Mouse (Mus musculus): ENCODE results near the gene Eps8. TPM values are rescaled to one million over a fixed set of nuclear protein-coding genes. Genes with fewer than 3 reads are reported as not detected.
A peak's percentile ranks its signal among the peaks of the same experiment; 100 is the strongest.

Eps8 gene
- total RNA-seq, 4 experiments from 2014 or later, result 39.1 to 47.8 (median 45.7) TPM

- no peak for DNase-seq (ENCODE audit: low spot score in 2 of 2)
Measured at GRCm38 (mm10) chr6:137520343-137520704, 134.4 kb downstream of the Eps8 start.

GRCm38 (mm10) chr6:137519529-137520342 lies 134.9 kb downstream of the Eps8 start:
- DNase-seq (ENCODE audit: low spot score in 2 of 2), result peak; percentile 24 to 29

GRCm38 (mm10) chr6:137514872-137515271 lies 139.8 kb downstream of the Eps8 start:
- DNase-seq (ENCODE audit: low spot score in 2 of 2), result no peak

- DNase-seq (ENCODE audit: low spot score in 2 of 2), result no peak
Measured at GRCm38 (mm10) chr6:137512753-137513152, 141.9 kb downstream of the Eps8 start.

- no peak for DNase-seq (ENCODE audit: low spot score in 2 of 2)
Measured at GRCm38 (mm10) chr6:137509341-137510045, 145.2 kb downstream of the Eps8 start.

GRCm38 (mm10) chr6:137508936-137509335 lies 145.7 kb downstream of the Eps8 start:
- DNase-seq (ENCODE audit: low spot score in 2 of 2), result no peak

- no peak for DNase-seq (ENCODE audit: low spot score in 2 of 2)
Measured at GRCm38 (mm10) chr6:137506563-137506962, 148.1 kb downstream of the Eps8 start.

- no peak for DNase-seq (ENCODE audit: low spot score in 2 of 2)
Measured at GRCm38 (mm10) chr6:137505555-137506227, 149.0 kb downstream of the Eps8 start.

GRCm38 (mm10) chr6:137504052-137504451 lies 150.6 kb downstream of the Eps8 start:
- no peak for DNase-seq (ENCODE audit: low spot score in 2 of 2)

- no peak for DNase-seq (ENCODE audit: low spot score in 2 of 2)
Measured at GRCm38 (mm10) chr6:137503462-137503861, 151.2 kb downstream of the Eps8 start.

- DNase-seq (ENCODE audit: low spot score in 2 of 2), result no peak
Measured at GRCm38 (mm10) chr6:137503009-137503408, 151.7 kb downstream of the Eps8 start.

GRCm38 (mm10) chr6:137498781-137499180 lies 155.9 kb downstream of the Eps8 start:
- DNase-seq (ENCODE audit: low spot score in 2 of 2), result no peak

- no peak for DNase-seq (ENCODE audit: low spot score in 2 of 2)
Measured at GRCm38 (mm10) chr6:137497208-137497835, 157.4 kb downstream of the Eps8 start.

- DNase-seq (ENCODE audit: low spot score in 2 of 2), result no peak
Measured at GRCm38 (mm10) chr6:137496562-137496961, 158.1 kb downstream of the Eps8 start.

- DNase-seq (ENCODE audit: low spot score in 2 of 2), result no peak
Measured at GRCm38 (mm10) chr6:137495233-137495632, 159.4 kb downstream of the Eps8 start.

- no peak for DNase-seq (ENCODE audit: low spot score in 2 of 2)
Measured at GRCm38 (mm10) chr6:137494801-137495200, 159.9 kb downstream of the Eps8 start.

GRCm38 (mm10) chr6:137494136-137494475 lies 160.6 kb downstream of the Eps8 start:
- DNase-seq (ENCODE audit: low spot score in 2 of 2), result no peak

- DNase-seq (ENCODE audit: low spot score in 2 of 2), result no peak
Measured at GRCm38 (mm10) chr6:137493211-137494135, 161.2 kb downstream of the Eps8 start.

GRCm38 (mm10) chr6:137492582-137492981 lies 162.1 kb downstream of the Eps8 start:
- DNase-seq (ENCODE audit: low spot score in 2 of 2), result no peak

- no peak for DNase-seq (ENCODE audit: low spot score in 2 of 2)
Measured at GRCm38 (mm10) chr6:137491659-137492058, 163.0 kb downstream of the Eps8 start.

- no peak for DNase-seq (ENCODE audit: low spot score in 2 of 2)
Measured at GRCm38 (mm10) chr6:137490115-137490514, 164.6 kb downstream of the Eps8 start.
